Mouse (Mus musculus) brain, embryonic 14.5 days (tissue): Measurements from ENCODE around the gene Bbs7. TPM values are rescaled to one million over a fixed set of nuclear protein-coding genes. Genes with fewer than 3 reads are reported as not detected.
A peak's percentile ranks its signal among the peaks of the same experiment; 100 is the strongest.
"Not testable (repeated sequence)": the region's sequence is repeated elsewhere in the genome, so short reads cannot be mapped to it uniquely, and the experiment has no call there.

Experiments used
- DNase-seq: peaks from one replicate; pipeline ENCODE4 v3.0.0-alpha.2; 2011; ENCODE audit warnings: low read depth
- CTCF ChIP-seq: fragments of 200-500 bp; IDR thresholded peaks from 2 replicates; pipeline ENCODE4 v1.5.1; 2012; ENCODE audit warnings: inconsistent platforms, mild to moderate bottlenecking, moderate library complexity, borderline replicate concordance; ENCODE audit not compliant: insufficient read depth, insufficient read length; ENCODE audit errors: extremely low read depth
- POLR2A ChIP-seq: fragments of 200-500 bp; IDR thresholded peaks from 2 replicates; pipeline ENCODE4 v1.6.1; 2012; ENCODE audit warnings: mild to moderate bottlenecking, inconsistent platforms, borderline replicate concordance; ENCODE audit not compliant: poor library complexity, insufficient read depth, insufficient read length, severe bottlenecking; ENCODE audit errors: extremely low read depth
- polyA plus RNA-seq: library from polyadenylated mRNA; depleted of rRNA; stranded (reverse); fragments of >200 nt; gene quantifications from 2 replicates; pipeline ENCODE4 v1.2.3, GENCODE M21; 2012; rRNA removed

Gene Bbs7
- 13.7 and 15.6 TPM in 2 replicates for polyA plus RNA-seq

DNA sequence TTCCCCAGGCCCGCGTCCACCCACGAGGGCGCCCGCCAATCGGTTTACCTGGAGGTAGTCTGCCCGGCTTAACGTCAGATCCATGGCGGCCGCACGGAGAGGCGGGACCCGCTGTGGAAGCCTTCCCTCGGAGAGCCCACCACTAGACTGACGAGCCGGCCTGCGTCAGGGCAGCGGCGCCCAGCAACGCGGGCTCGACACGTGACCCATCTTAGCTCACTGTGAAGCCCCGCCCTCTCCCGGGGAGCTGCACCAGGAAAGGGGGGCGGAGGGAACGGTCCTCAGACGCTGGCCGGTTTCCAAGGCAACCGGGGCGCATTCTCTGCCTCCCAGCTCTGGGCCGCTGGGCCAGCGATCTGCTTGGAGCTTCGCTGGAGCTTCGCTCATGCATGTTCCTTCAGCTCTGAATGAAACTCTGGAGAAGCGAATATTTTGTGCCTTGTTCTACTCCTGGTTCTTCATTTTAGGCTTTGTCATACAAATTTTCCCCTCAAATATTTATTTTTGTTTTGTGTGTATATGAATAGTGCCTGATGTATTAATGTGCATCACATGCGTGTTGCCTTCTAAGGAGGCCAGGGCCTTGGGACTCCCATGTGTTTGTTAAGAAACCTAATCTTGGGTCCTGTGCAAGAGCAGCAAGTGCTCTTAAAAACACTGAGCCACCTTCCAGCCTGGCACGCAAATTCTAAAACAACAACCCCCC lies at the start of gene Bbs7:
TSS of gene Bbs7 (minus strand) at position 276 of the 706 bp plus-strand sequence.
- DNase-seq, result peak; percentile 99
- TF ChIP-seq CTCF (no peak), POLR2A (peak; percentile 80)

- DNase-seq, result not testable (repeated sequence)
Observed at GRCm38 (mm10) chr3:36645245-36645559, 31.9 kb upstream of the Bbs7 start.

DNA sequence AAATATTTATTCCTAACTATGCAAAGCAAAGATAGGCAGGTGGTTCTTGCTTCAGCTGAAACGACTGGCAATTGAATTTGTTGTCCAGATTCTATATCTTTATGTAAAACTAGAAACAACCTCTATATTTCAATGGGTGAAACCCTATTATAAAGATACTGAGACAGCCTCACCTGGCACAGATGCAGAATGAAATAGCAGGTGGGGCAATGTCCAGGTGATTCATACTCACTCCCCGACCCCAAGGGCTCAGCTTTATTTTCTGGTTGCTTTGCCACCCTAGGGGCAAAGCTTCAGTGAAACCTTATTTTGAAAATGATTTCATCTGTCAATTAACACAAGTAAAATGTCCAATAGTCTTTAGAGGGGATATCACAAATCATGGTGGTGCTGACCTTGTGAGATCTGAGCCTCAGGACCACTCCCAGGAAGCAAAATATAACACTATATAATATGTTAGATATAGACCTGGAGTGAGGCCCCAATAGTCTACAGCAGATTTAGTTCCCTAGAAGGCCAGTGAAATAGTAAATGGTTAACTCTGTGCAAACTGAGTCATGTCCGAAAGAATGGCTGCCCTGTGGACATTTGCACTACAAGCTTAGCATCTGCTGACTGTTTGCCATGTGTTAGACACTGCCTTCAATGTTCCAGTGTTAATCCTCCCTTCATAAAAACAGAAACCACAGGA lies 31.4 kb upstream of the Bbs7 start:
- TF ChIP-seq CTCF (no peak), POLR2A (no peak)
- no peak for DNase-seq

- DNase-seq, result no peak
- TF ChIP-seq POLR2A, result no peak
- no peak for TF ChIP-seq CTCF
Observed at GRCm38 (mm10) chr3:36643354-36643753, 30.1 kb upstream of the Bbs7 start.

GRCm38 (mm10) chr3:36642736-36643135 lies 29.5 kb upstream of the Bbs7 start:
- TF ChIP-seq CTCF (no peak), POLR2A (no peak)
- no peak for DNase-seq

- TF ChIP-seq CTCF (peak; percentile 33; the same call in 1 of the 2 replicates), POLR2A (no peak)
- no peak for DNase-seq
Observed at GRCm38 (mm10) chr3:36640787-36641186, 27.5 kb upstream of the Bbs7 start.

GRCm38 (mm10) chr3:36635449-36635848 lies 22.2 kb upstream of the Bbs7 start:
- TF ChIP-seq POLR2A, result no peak
- TF ChIP-seq CTCF, result peak; percentile 82
- DNase-seq, result peak; percentile 67

DNA sequence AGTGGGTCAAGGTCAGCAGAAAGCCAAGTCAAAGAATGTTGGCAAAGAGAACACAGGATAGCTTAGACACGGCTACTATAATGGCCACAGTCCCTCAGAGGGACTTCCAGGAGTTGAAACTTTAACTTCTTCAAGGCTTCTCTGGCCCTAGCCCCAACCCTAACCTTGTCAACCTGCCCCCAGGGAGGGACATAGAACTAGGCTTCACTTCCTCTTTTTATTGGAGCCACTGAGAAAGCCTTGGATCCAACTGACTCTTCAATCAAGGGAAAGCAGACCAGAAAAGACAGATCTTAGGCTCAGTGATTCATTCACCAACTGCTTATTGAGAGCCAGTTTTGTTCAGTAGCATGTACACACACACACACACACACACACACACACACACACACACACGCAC lies 13.5 kb upstream of the Bbs7 start:
- no peak for DNase-seq
- TF ChIP-seq CTCF (no peak), POLR2A (no peak)

- TF ChIP-seq CTCF (no peak), POLR2A (no peak)
- DNase-seq, result no peak
Observed at GRCm38 (mm10) chr3:36618181-36618580, 4.9 kb upstream of the Bbs7 start.

DNA sequence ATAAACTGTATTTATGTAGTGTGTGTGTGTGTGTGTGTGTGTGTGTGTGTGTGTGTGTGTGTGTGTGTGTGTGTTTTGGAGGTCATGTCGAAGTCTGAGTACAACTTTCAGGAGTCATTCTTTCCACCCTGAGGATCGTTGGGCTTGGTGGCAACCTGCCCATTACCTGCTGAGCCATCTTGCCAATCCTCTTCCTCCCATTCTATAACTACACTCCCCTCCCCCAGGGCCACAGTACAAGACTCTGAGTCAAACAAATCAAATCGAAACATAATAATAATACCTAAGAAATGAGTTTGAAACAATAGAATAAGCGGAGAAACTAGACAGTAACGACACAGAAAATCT lies 605 bp upstream of the Bbs7 start:
- TF ChIP-seq CTCF (no peak), POLR2A (no peak)
- DNase-seq, result peak; percentile 12

- DNase-seq, result no peak
- no peak for TF ChIP-seq POLR2A
- TF ChIP-seq CTCF, result no peak
Observed at GRCm38 (mm10) chr3:36612687-36613086, 590 bp downstream of the Bbs7 start.
